Mouse (Mus musculus) thymus, adult 2 months (tissue): ENCODE data around the gene Gm20388. TPM values are rescaled to one million over a fixed set of nuclear protein-coding genes. Genes with fewer than 3 reads are reported as not detected.
A peak's percentile ranks its signal among the peaks of the same experiment; 100 is the strongest.

ENCODE experiments used
- DNase-seq: peaks from one replicate; pipeline ENCODE4 v3.0.0; 2021
- H3K27ac ChIP-seq: fragments of 200-500 bp; 2 replicates; pipeline ENCODE4 v1.5.1; 2012; ENCODE audit warnings: low read length, control low read depth; ENCODE audit not compliant: control insufficient read depth, insufficient read depth
- H3K27me3 ChIP-seq: fragments of 200-500 bp; 2 replicates; pipeline ENCODE4 v1.6.1; 2012; ENCODE audit warnings: mild to moderate bottlenecking, low read length, moderate library complexity, mixed read lengths; ENCODE audit not compliant: control insufficient read depth, insufficient read depth
- H3K36me3 ChIP-seq: fragments of 200-500 bp; 2 replicates; pipeline ENCODE4 v1.6.1; 2012; ENCODE audit warnings: mild to moderate bottlenecking, low read length, moderate library complexity; ENCODE audit not compliant: control insufficient read depth, insufficient read depth
- H3K4me1 ChIP-seq: fragments of 200-500 bp; replicated peaks from 2 replicates; pipeline ENCODE4 v1.6.1; 2012; ENCODE audit warnings: low read length; ENCODE audit not compliant: control insufficient read depth, insufficient read depth
- H3K4me3 ChIP-seq: fragments of 200-500 bp; 2 replicates; pipeline ENCODE4 v1.5.1; 2012; ENCODE audit warnings: mild to moderate bottlenecking, low read length, control low read depth, moderate library complexity; ENCODE audit not compliant: control insufficient read depth, insufficient read depth
- CTCF ChIP-seq: fragments of 200-500 bp; IDR thresholded peaks from 2 replicates; pipeline ENCODE4 v1.5.1; 2012; ENCODE audit warnings: mild to moderate bottlenecking, control low read depth, low read length, moderate library complexity, borderline replicate concordance; ENCODE audit not compliant: control insufficient read depth, poor library complexity, insufficient read depth; ENCODE audit errors: extremely low read depth
- POLR2A ChIP-seq: fragments of 200-500 bp; IDR thresholded peaks from 2 replicates; pipeline ENCODE4 v1.6.1; 2012; ENCODE audit warnings: mild to moderate bottlenecking, low read length, control low read depth, moderate library complexity; ENCODE audit not compliant: control insufficient read depth, poor library complexity, insufficient read depth; ENCODE audit errors: extremely low read depth
- WGBS: fragments of 180-500 bp; shearing (Covaris S2); methylation state at CpG from one replicate; pipeline ENCODE4 v1.1.7; 2018; 5-methylcytosine and 5-hydroxymethylcytosine counted together
- polyA plus RNA-seq: library from polyadenylated mRNA; depleted of rRNA; stranded (reverse); fragments of >200 nt; gene quantifications from 2 replicates; pipeline ENCODE4 v1.2.3, GENCODE M21; 2012

Gene Gm20388
- polyA plus RNA-seq, 1 experiment, result 103 TPM

- 97% methylated on average over 7 of the region's 7 CpGs for WGBS
- H3K4me3 ChIP-seq, result no peak overlapping the region
- DNase-seq, result no peak
- H3K27ac ChIP-seq, result no peak overlapping the region
- no peaks in the 10 kb centered on the region for H3K27me3 ChIP-seq
- no peaks in the 10 kb centered on the region for H3K36me3 ChIP-seq
- TF ChIP-seq POLR2A (no peak), CTCF (no peak)
- H3K4me1 ChIP-seq, result no peaks in the 10 kb centered on the region
Observed at GRCm38 (mm10) chr8:121868896-121869295, 1958.3 kb downstream of the Gm20388 start.

- DNase-seq, result no peak
- Histone ChIP-seq H3K27ac (no peak overlapping the region), H3K36me3 (no peaks in the 10 kb centered on the region), H3K4me3 (no peak overlapping the region), H3K27me3 (no peaks in the 10 kb centered on the region), H3K4me1 (no peaks in the 10 kb centered on the region)
- WGBS, result 97% methylated on average over 2 of the region's 2 CpGs
- TF ChIP-seq POLR2A, result no peak
- no peak for TF ChIP-seq CTCF
Observed at GRCm38 (mm10) chr8:121870190-121870589, 1959.5 kb downstream of the Gm20388 start.

GRCm38 (mm10) chr8:121871833-121872440, 1961.3 kb downstream of the Gm20388 start:
- no peaks in the 10 kb centered on the region for H3K36me3 ChIP-seq
- no peaks in the 10 kb centered on the region for H3K27me3 ChIP-seq
- no peak overlapping the region for H3K4me3 ChIP-seq
- H3K27ac ChIP-seq, result no peak overlapping the region
- no peak for DNase-seq
- H3K4me1 ChIP-seq, result no peaks in the 10 kb centered on the region
- 15% methylated on average over 10 of the region's 10 CpGs for WGBS
- TF ChIP-seq CTCF (no peak), POLR2A (no peak)

- DNase-seq, result peak; percentile 18
- Histone ChIP-seq H3K4me3 (no peak overlapping the region), H3K36me3 (no peaks in the 10 kb centered on the region), H3K27ac (no peak overlapping the region), H3K4me1 (no peaks in the 10 kb centered on the region), H3K27me3 (no peaks in the 10 kb centered on the region)
- TF ChIP-seq CTCF (peak; percentile 33; the same call in 1 of the 2 replicates), POLR2A (no peak)
- 71% methylated on average over 9 of the region's 9 CpGs for WGBS
Observed at GRCm38 (mm10) chr8:121874031-121874430, 1963.4 kb downstream of the Gm20388 start.

- 91% methylated on average over 3 of the region's 3 CpGs for WGBS
- TF ChIP-seq POLR2A (no peak), CTCF (no peak)
Observed at GRCm38 (mm10) chr8:121875045-121875444, 1964.4 kb downstream of the Gm20388 start.

GRCm38 (mm10) chr8:121875517-121875916, 1964.9 kb downstream of the Gm20388 start:
- Histone ChIP-seq H3K4me1 (no peaks in the 10 kb centered on the region), H3K27me3 (no peaks in the 10 kb centered on the region), H3K27ac (no peak overlapping the region), H3K4me3 (no peak overlapping the region), H3K36me3 (no peaks in the 10 kb centered on the region)
- DNase-seq, result no peak
- TF ChIP-seq POLR2A (no peak), CTCF (no peak)
- 91% methylated on average over 9 of the region's 9 CpGs for WGBS

More at GRCm38 (mm10) chr8:121875045-121875444, 1964.4 kb downstream of the Gm20388 start:
- Histone ChIP-seq H3K36me3 (no peaks in the 10 kb centered on the region), H3K27ac (no peak overlapping the region), H3K27me3 (no peaks in the 10 kb centered on the region), H3K4me1 (no peaks in the 10 kb centered on the region), H3K4me3 (no peak overlapping the region)
- DNase-seq, result no peak

- Histone ChIP-seq H3K4me1 (no peaks in the 10 kb centered on the region), H3K36me3 (peaks cover 3% of the 10 kb centered on the region; the same call in 1 of the 2 replicates), H3K27ac (no peak overlapping the region), H3K4me3 (no peak overlapping the region), H3K27me3 (no peaks in the 10 kb centered on the region)
- no peak for TF ChIP-seq CTCF
- TF ChIP-seq POLR2A, result no peak
- no peak for DNase-seq
- WGBS, result 19% methylated on average over 5 of the region's 5 CpGs
Observed at GRCm38 (mm10) chr8:121877212-121877611, 1966.6 kb downstream of the Gm20388 start.
